Mouse (Mus musculus) testis, postnatal 10 days (tissue): ENCODE measurements around the gene Maf.

Source experiments
- DNase-seq: peaks from one replicate; pipeline ENCODE4 v3.0.0; 2021; ENCODE audit warnings: low spot score

Gene Maf

DNA sequence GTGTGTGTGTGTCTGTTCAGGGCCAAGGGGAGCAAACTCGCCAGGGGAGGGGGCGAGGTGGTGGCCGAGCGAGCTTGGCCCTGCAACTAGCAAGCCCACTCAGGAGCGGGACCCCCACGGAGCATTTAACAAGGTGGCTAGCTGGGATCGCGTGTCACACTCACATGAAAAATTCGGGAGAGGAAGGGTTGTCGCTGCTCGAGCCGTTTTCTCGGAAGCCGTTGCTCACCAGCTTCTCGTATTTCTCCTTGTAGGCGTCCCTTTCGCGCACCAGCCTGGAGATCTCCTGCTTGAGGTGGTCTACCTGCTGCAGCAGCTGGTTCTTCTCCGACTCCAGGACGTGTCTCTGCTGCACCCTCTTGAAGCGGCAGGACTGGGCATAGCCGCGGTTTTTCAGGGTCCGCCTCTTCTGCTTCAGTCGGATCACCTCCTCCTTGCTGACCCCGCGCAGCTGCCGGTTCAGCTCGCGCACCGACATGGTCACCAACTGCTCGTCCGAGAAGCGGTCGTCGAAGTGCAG is 1.9 kb downstream of the Maf start:
- peak; percentile 67 for DNase-seq

- DNase-seq = no peak
Measured at GRCm38 (mm10) chr8:115703056-115703455, 4.5 kb downstream of the Maf start.

GRCm38 (mm10) chr8:115701001-115701400 is 6.6 kb downstream of the Maf start:
- DNase-seq = no peak

GRCm38 (mm10) chr8:115699151-115699550 is 8.4 kb downstream of the Maf start:
- DNase-seq = no peak

- no peak for DNase-seq
Measured at GRCm38 (mm10) chr8:115697410-115697809, 10.2 kb downstream of the Maf start.

GRCm38 (mm10) chr8:115696661-115697060 is 10.9 kb downstream of the Maf start:
- no peak for DNase-seq

DNA sequence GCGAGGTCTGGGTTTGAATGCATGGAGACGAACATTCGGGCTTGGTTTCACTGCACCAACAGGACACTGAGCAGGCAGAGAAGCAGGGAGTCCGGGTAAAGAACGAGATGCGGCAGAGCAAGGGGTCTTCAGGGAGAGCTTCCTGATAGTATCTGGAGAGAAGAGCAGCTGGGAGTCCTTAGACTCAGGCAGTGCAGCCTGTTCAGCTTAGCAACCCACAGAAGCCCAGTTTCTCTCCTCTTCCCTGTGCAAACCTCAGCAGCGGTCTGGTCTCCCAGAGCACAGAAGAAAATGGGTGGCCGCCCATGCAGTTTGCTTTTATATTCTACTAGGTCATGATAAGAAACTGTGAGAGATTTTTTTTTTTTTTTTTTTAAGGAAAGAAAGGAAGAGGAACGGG is 20.2 kb downstream of the Maf start:
- no peak for DNase-seq

GRCm38 (mm10) chr8:115683309-115683708 is 24.3 kb downstream of the Maf start:
- DNase-seq = no peak

DNA sequence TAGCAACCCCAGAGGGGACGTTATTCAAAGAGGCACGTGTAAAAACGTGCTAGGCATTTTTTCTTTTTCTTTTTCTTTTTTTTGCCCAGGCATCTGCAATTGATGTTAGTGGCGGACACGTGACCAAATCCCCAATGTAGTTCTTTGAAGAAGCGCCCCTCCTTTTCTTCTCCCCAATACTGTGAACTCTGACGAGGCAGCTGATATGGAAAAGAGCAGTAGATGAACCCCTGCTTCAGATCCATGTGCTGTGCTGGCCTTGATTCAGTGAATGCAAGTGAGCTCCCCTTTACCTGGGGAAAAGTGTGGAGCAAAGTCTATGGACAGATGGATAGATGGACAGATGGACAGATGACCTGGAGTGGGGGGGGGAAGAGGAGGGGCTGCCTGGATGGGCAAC is 28.1 kb downstream of the Maf start:
- DNase-seq = no peak

GRCm38 (mm10) chr8:115664866-115665265 is 42.7 kb downstream of the Maf start:
- no peak for DNase-seq

DNA sequence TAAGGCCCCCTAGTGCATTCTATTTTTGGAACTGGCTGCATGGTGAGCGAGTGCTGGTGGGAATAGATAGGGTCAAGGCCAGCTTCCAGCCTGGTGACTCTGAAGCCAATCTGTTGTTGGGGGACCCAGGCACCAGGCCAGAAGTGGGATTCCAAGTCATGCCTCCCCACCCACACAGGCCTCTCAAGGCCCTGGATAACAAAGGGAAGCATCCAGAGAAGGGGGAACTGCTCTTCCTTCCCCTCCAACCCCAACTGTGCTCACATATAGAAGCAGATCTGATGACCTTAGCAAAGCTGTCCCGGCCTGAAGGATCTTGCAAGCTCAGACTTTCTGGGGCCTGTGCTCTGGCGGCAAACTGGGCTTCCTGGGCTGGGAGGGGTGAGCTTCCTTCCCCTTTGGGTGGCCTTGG is 57.5 kb downstream of the Maf start:
- peak; percentile 57 for DNase-seq

GRCm38 (mm10) chr8:115645139-115645538 is 62.5 kb downstream of the Maf start:
- no peak for DNase-seq

DNA sequence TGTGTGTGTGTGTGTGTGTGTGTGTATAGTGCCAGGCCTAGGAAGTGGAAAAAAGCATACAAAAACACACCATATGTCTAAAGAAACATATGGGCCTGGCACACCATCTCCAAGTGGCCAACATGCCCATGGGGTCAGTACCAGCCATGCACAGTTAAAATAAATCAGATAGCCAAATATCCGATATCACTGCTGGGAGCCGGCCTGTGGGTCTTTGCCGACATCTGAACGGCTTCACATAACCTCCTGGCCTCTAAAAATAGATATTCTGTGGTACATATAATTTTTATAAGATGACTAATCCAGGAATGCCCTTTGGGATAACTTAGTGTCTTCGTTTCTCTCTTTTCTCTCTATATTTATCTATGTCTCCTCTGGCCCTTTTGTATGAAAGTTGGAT is 65.7 kb downstream of the Maf start:
- no peak for DNase-seq

DNA sequence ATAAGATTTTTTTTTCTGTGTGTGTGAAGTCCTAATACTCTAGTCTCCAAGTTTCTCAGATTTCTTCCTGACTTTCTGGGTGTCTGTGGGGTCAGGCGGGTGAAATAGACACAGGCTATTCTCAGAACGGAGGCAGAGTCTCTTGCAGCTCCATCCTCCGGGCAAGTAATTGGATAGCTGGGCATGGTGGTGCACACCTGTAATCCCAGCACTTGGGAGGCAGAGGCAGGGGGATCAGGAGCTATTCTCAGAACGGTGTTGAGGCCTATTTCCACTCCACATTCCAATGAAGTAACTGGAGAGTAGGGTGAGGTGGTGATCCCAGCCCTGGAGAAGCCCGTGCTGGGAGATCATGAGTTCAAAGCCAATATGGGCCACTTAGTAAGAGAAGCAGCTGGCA is 67.6 kb downstream of the Maf start:
- no peak for DNase-seq

- DNase-seq = no peak
Measured at GRCm38 (mm10) chr8:115636751-115637150, 70.8 kb downstream of the Maf start.
